11 mouse cellular contexts compared by ENCODE assay signal in genomic region chr12:116919691-116920526, GRCm38 (mm10).
DNase-seq lines count a peak whose midpoint lies in the region; ATAC-seq lines count a peak whose summit lies in the region.
"Had no signal": no experiment of that assay in that cellular context is flagged by ENCODE, and none has a peak within 500 bp of the region (broad histone marks: within the 10 kb centered on the region; RNA-seq: fewer than 3 reads in every experiment).

No protein-coding gene starts in this region.

- no peaks in the 10 kb centered on the region for H3K27me3 ChIP-seq in hindbrain, embryonic 15.5 days
- no peaks in the 10 kb centered on the region; the same call in 1 of the 2 replicates for H3K27me3 ChIP-seq in midbrain, embryonic 13.5 days
- H3K27me3 ChIP-seq in kidney, embryonic 15.5 days = no peaks in the 10 kb centered on the region
- H3K27me3 ChIP-seq: heart, embryonic 13.5 days; Patski had no signal

- H3K9ac ChIP-seq in hindbrain, embryonic 15.5 days = no peak overlapping the region
- H3K9ac ChIP-seq in midbrain, embryonic 13.5 days (replicated peaks) = no peak overlapping the region
- no peak overlapping the region for H3K9ac ChIP-seq in kidney, embryonic 15.5 days
- H3K9ac ChIP-seq: heart, embryonic 13.5 days had no signal

- H3K4me3 ChIP-seq in hindbrain, embryonic 15.5 days = no peak overlapping the region
- no peak overlapping the region for H3K4me3 ChIP-seq in midbrain, embryonic 13.5 days (replicated peaks)
- H3K4me3 ChIP-seq in kidney, embryonic 15.5 days (replicated peaks) = no peak overlapping the region
- H3K4me3 ChIP-seq: heart, embryonic 13.5 days had no signal

- 21% methylated on average over 22 of the region's 22 CpGs for WGBS in hindbrain, embryonic 15.5 days
- WGBS in midbrain, embryonic 13.5 days = 17% methylated on average over 22 of the region's 22 CpGs
- 72% methylated on average over 22 of the region's 22 CpGs for WGBS in kidney, embryonic 15.5 days

- H3K27ac ChIP-seq in hindbrain, embryonic 15.5 days (replicated peaks) = peak overlapping the region; percentile 72
- peak overlapping the region; percentile 88 for H3K27ac ChIP-seq in midbrain, embryonic 13.5 days
- H3K27ac ChIP-seq in kidney, embryonic 15.5 days = no peak overlapping the region
- H3K27ac ChIP-seq: heart, embryonic 13.5 days had no signal

- no peaks in the 10 kb centered on the region for H3K36me3 ChIP-seq in hindbrain, embryonic 15.5 days
- H3K36me3 ChIP-seq in midbrain, embryonic 13.5 days = no peaks in the 10 kb centered on the region
- H3K36me3 ChIP-seq in kidney, embryonic 15.5 days = no peaks in the 10 kb centered on the region
- H3K36me3 ChIP-seq: heart, embryonic 13.5 days had no signal

- peaks cover 31% of the 10 kb centered on the region for H3K4me1 ChIP-seq in hindbrain, embryonic 15.5 days (replicated peaks)
- peaks cover 53% of the 10 kb centered on the region for H3K4me1 ChIP-seq in midbrain, embryonic 13.5 days (replicated peaks)
- no peaks in the 10 kb centered on the region for H3K4me1 ChIP-seq in kidney, embryonic 15.5 days
- H3K4me1 ChIP-seq: heart, embryonic 13.5 days had no signal

- no peaks in the 10 kb centered on the region for H3K9me3 ChIP-seq in hindbrain, embryonic 15.5 days
- H3K9me3 ChIP-seq in midbrain, embryonic 13.5 days = no peaks in the 10 kb centered on the region
- no peaks in the 10 kb centered on the region for H3K9me3 ChIP-seq in kidney, embryonic 15.5 days (replicated peaks)
- H3K9me3 ChIP-seq: heart, embryonic 13.5 days had no signal

- ATAC-seq in hindbrain, embryonic 15.5 days (ENCODE audit: low FRiP score, low read depth) = peak; percentile 80
- peak; percentile 92 for ATAC-seq in midbrain, embryonic 13.5 days
- ATAC-seq in kidney, embryonic 15.5 days (replicated peaks; ENCODE audit: low FRiP score) = no peak
- ATAC-seq: Patski had no signal

- peak; percentile 25 to 42 for DNase-seq in cerebellum, postnatal 25 days
- no peak for DNase-seq in cerebellum, adult 9-11 months
- peak; percentile 79 for DNase-seq in brain, embryonic 18.5 days (ENCODE audit: low read depth, low spot score)
- DNase-seq in spleen, postnatal 36 days (ENCODE audit: low spot score in 2 of 2) = no peak
- no peak for DNase-seq in cerebellum, postnatal 36 days
- DNase-seq: kidney, adult 8-10 months had no signal

- peak overlapping the region; percentile 22 for H3K4me2 ChIP-seq in hindbrain, embryonic 15.5 days
- peak overlapping the region; percentile 25 for H3K4me2 ChIP-seq in midbrain, embryonic 13.5 days (replicated peaks)
- H3K4me2 ChIP-seq in kidney, embryonic 15.5 days = no peak overlapping the region
- H3K4me2 ChIP-seq: heart, embryonic 13.5 days had no signal

Comparison
In these comparisons a context has a peak if more than half of its experiments do, and no peak if none do; other contexts are left out.
1. DNase-seq: peak in cerebellum, postnatal 25 days (2 of 2) and brain, embryonic 18.5 days (single experiment); none in cerebellum, adult 9-11 months (single experiment), spleen, postnatal 36 days (0 of 2) and cerebellum, postnatal 36 days (0 of 2).